18 mouse cellular contexts compared by ENCODE assay signal in genomic region chr13:28790381-28790780, GRCm38 (mm10).
DNase-seq lines count a peak whose midpoint lies in the region; ATAC-seq lines count a peak whose summit lies in the region.
"Had no signal": no experiment of that assay in that cellular context is flagged by ENCODE, and none has a peak within 500 bp of the region (broad histone marks: within the 10 kb centered on the region; RNA-seq: fewer than 3 reads in every experiment).

No protein-coding gene starts in this region.

- H3K9me3 ChIP-seq in hindbrain, embryonic 10.5 days, result no peaks in the 10 kb centered on the region
- no peaks in the 10 kb centered on the region for H3K9me3 ChIP-seq in hindbrain, embryonic 13.5 days
- no peaks in the 10 kb centered on the region for H3K9me3 ChIP-seq in forebrain, embryonic 11.5 days (ENCODE audit: control insufficient read depth, low read length)
- H3K9me3 ChIP-seq: neural tube, embryonic 12.5 days had no signal

- H3K36me3 ChIP-seq in hindbrain, embryonic 10.5 days, result no peaks in the 10 kb centered on the region
- H3K36me3 ChIP-seq in hindbrain, embryonic 13.5 days, result no peaks in the 10 kb centered on the region
- H3K36me3 ChIP-seq in forebrain, embryonic 11.5 days (ENCODE audit: control insufficient read depth, insufficient read depth, low read length), result no peaks in the 10 kb centered on the region
- H3K36me3 ChIP-seq: neural tube, embryonic 12.5 days had no signal

- H3K4me2 ChIP-seq in hindbrain, embryonic 13.5 days, result no peak overlapping the region
- H3K4me2 ChIP-seq in forebrain, embryonic 11.5 days (ENCODE audit: low read depth, low read length, severe bottlenecking), result no peak overlapping the region
- H3K4me2 ChIP-seq: hindbrain, embryonic 14.5 days; neural tube, embryonic 12.5 days had no signal

- H3K27me3 ChIP-seq in hindbrain, embryonic 10.5 days (ENCODE audit: insufficient read depth, poor library complexity, severe bottlenecking), result no peaks in the 10 kb centered on the region
- H3K27me3 ChIP-seq in hindbrain, embryonic 13.5 days, result no peaks in the 10 kb centered on the region
- H3K27me3 ChIP-seq in forebrain, embryonic 11.5 days (ENCODE audit: control insufficient read depth, insufficient read depth, low read length), result no peaks in the 10 kb centered on the region
- H3K27me3 ChIP-seq: neural tube, embryonic 12.5 days had no signal

- WGBS in hindbrain, embryonic 10.5 days, result 41% methylated on average over 4 of the region's 4 CpGs
- WGBS in hindbrain, embryonic 13.5 days, result 37% methylated on average over 4 of the region's 4 CpGs
- 16% methylated on average over 4 of the region's 4 CpGs for WGBS in forebrain, embryonic 11.5 days

- H3K4me1 ChIP-seq in hindbrain, embryonic 10.5 days (replicated peaks), result peaks cover 71% of the 10 kb centered on the region
- peaks cover 56% of the 10 kb centered on the region for H3K4me1 ChIP-seq in hindbrain, embryonic 13.5 days (replicated peaks)
- peaks cover 36% of the 10 kb centered on the region for H3K4me1 ChIP-seq in forebrain, embryonic 11.5 days (replicated peaks; ENCODE audit: control insufficient read depth, insufficient read depth, low read length)

- H3K4me3 ChIP-seq in hindbrain, embryonic 10.5 days, result no peak overlapping the region
- no peak overlapping the region for H3K4me3 ChIP-seq in hindbrain, embryonic 13.5 days
- H3K4me3 ChIP-seq in forebrain, embryonic 11.5 days (ENCODE audit: low read depth, low read length), result no peak overlapping the region
- H3K4me3 ChIP-seq: left cerebral cortex, adult 2 months; neural tube, embryonic 12.5 days had no signal

- no peak for ATAC-seq in hindbrain, embryonic 13.5 days (ENCODE audit: low FRiP score)
- ATAC-seq in forebrain, embryonic 11.5 days (replicated peaks; ENCODE audit: low FRiP score), result no peak
- ATAC-seq: liver, postnatal 0 days had no signal

- peak overlapping the region; percentile 72 for H3K27ac ChIP-seq in hindbrain, embryonic 10.5 days
- H3K27ac ChIP-seq in hindbrain, embryonic 13.5 days, result no peak overlapping the region
- peak overlapping the region; percentile 94 for H3K27ac ChIP-seq in forebrain, embryonic 11.5 days (ENCODE audit: low read depth, low read length)
- H3K27ac ChIP-seq: hindbrain, embryonic 14.5 days; left cerebral cortex, adult 2 months; neural tube, embryonic 12.5 days had no signal

- no peak overlapping the region for H3K9ac ChIP-seq in hindbrain, embryonic 13.5 days
- H3K9ac ChIP-seq in forebrain, embryonic 11.5 days (ENCODE audit: low read length), result peak overlapping the region; percentile 35; the same call in 1 of the 2 replicates
- H3K9ac ChIP-seq: hindbrain, embryonic 14.5 days; liver, postnatal 0 days; neural tube, embryonic 12.5 days had no signal

- DNase-seq in hindbrain, embryonic 10.5 days (ENCODE audit: low spot score), result no peak
- no peak for DNase-seq in forebrain, embryonic 11.5 days (ENCODE audit: low spot score)
- peak; percentile 35 for DNase-seq in naive thymus-derived CD4-positive, alpha-beta T cell, adult 2 months (ENCODE audit: low read depth)
- peak; percentile 41 for DNase-seq in thymus, postnatal 4 days
- DNase-seq in cerebellum, postnatal 36 days, result no peak
- no peak for DNase-seq in ovary, postnatal 10 days (ENCODE audit: low spot score)
- DNase-seq: cerebellum, adult 9-11 months; gastrocnemius, postnatal 36 days; kidney, adult 9 months; kidney, postnatal 25 days; left cerebral cortex, postnatal 4 days; liver; liver, postnatal 0 days; lung, postnatal 10 days had no signal

Comparison
In these comparisons a context has a peak if more than half of its experiments do, and no peak if none do; other contexts are left out.
1. DNase-seq: peak in naive thymus-derived CD4-positive, alpha-beta T cell, adult 2 months (single experiment) and thymus, postnatal 4 days (single experiment); none in hindbrain, embryonic 10.5 days (single experiment), forebrain, embryonic 11.5 days (single experiment), cerebellum, postnatal 36 days (0 of 2) and ovary, postnatal 10 days (single experiment).